Mouse (Mus musculus) forebrain, postnatal 0 days (tissue): ENCODE measurements at regions not wholly inside any gene's neighbourhood (a gene's known extent, or its start where the extent isn't known, plus 50 kb on each side); places are given as distances from the start of the nearest gene placed in this dataset.
"Not testable (repeated sequence)": the region's sequence is repeated elsewhere in the genome, so short reads cannot be mapped to it uniquely, and the experiment has no call there.

Source experiments
- ATAC-seq: fragments of 200-750 bp; cut with Nextera tagmentation; 2 replicates; pipeline ENCODE4 v1.8.0; 2017; ENCODE audit warnings: mild to moderate bottlenecking, moderate library complexity
- DNase-seq: peaks from one replicate; pipeline ENCODE4 v3.0.0-alpha.2; 2015
- H3K27ac ChIP-seq: fragments of 300-500 bp; sonication (generic); 2 replicates; pipeline ENCODE4 v1.5.1; 2014; ENCODE audit warnings: low read depth, mild to moderate bottlenecking, antibody characterized with exemption, low read length, moderate library complexity, mixed read lengths
- H3K27me3 ChIP-seq: fragments of 300-500 bp; sonication (generic); 2 replicates; pipeline ENCODE4 v1.6.1; 2014; ENCODE audit warnings: mild to moderate bottlenecking, low read length, mixed read lengths; ENCODE audit not compliant: insufficient read depth
- H3K36me3 ChIP-seq: fragments of 300-500 bp; sonication (generic); 2 replicates; pipeline ENCODE4 v1.6.1; 2014; ENCODE audit warnings: mild to moderate bottlenecking, moderate library complexity; ENCODE audit not compliant: insufficient read depth
- H3K4me1 ChIP-seq: fragments of 300-500 bp; sonication (generic); 2 replicates; pipeline ENCODE4 v1.6.1; 2014; ENCODE audit warnings: antibody characterized with exemption; ENCODE audit not compliant: insufficient read depth
- H3K4me2 ChIP-seq: fragments of 300-500 bp; sonication (generic); 2 replicates; pipeline ENCODE4 v1.6.1; 2014; ENCODE audit warnings: low read depth, mild to moderate bottlenecking, moderate library complexity
- H3K4me3 ChIP-seq: fragments of 300-500 bp; sonication (generic); 2 replicates; pipeline ENCODE4 v1.5.1; 2014; ENCODE audit warnings: low read depth, low read length, mixed read lengths
- H3K9ac ChIP-seq: fragments of 300-500 bp; sonication (generic); 2 replicates; pipeline ENCODE4 v1.6.1; 2014; ENCODE audit warnings: mild to moderate bottlenecking
- H3K9me3 ChIP-seq: fragments of 300-500 bp; sonication (generic); 2 replicates; pipeline ENCODE4 v1.6.1; 2016; ENCODE audit warnings: low read length
- CTCF ChIP-seq: sonication (generic); IDR thresholded peaks from 2 replicates; pipeline ENCODE4 v1.5.1; 2016; ENCODE audit warnings: antibody characterized with exemption, control low read depth, low read depth
- WGBS: fragments of 180-500 bp; shearing (Covaris S2); extraction: QIAGEN DNeasy Blood & Tissue Kit; methylation state at CpG from one replicate; pipeline ENCODE4 v1.1.7; 2014; 5-methylcytosine and 5-hydroxymethylcytosine counted together

DNA sequence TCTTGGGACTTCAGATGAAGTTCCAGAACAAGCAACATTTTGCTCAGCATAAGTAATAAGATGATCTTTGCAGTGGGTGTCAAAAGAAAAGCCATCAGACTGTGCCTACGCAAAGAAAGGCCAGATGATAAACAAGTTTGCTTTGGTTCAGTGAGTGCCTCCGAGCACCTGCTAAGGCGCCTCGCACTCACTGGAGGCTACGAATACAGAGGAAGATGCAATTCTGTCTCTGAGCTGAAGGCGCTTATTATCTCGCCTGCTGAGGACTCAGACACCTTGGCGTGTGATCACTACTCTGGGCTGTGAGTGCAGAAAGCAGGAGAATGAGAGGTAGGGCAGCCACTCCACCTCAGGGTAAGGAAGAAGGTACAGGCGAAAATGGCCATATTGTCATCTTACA, 82.7 kb upstream of the Dyrk2 start:
- H3K4me1 ChIP-seq = no peaks in the 10 kb centered on the region
- H3K27ac ChIP-seq = no peak overlapping the region
- no peak overlapping the region for H3K4me3 ChIP-seq
- no peak for TF ChIP-seq CTCF
- no peak overlapping the region for H3K4me2 ChIP-seq
- ATAC-seq (no peak), DNase-seq (no peak)
- H3K9ac ChIP-seq = no peak overlapping the region
- H3K36me3 ChIP-seq = no peaks in the 10 kb centered on the region
- WGBS = 82% methylated on average over 9 of the region's 9 CpGs
- no peaks in the 10 kb centered on the region for H3K27me3 ChIP-seq
- no peaks in the 10 kb centered on the region for H3K9me3 ChIP-seq

DNA sequence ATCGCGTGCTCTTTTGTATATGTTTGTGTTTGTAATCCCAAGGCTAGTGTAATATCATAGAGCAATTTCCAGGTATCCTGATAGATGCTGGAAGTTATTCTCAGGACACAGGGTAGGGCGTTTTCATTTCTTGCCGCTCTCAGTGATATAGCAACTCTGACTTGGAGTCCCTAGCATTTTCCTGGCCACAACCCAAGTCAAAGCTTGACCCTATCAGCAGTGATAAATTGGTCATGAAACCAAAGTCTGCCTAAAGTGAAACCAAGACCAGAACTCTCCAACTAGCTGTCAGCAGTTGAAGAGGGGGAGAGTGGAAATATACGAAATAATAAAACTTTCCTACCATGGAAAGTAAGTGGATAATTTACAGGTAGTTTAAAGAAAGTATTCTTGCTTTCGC, 77.7 kb upstream of the Dyrk2 start:
- Histone ChIP-seq H3K4me2 (no peak overlapping the region), H3K36me3 (no peaks in the 10 kb centered on the region), H3K9ac (no peak overlapping the region), H3K9me3 (no peaks in the 10 kb centered on the region), H3K4me1 (no peaks in the 10 kb centered on the region), H3K27ac (no peak overlapping the region), H3K4me3 (no peak overlapping the region), H3K27me3 (no peaks in the 10 kb centered on the region)
- TF ChIP-seq CTCF = no peak
- 93% methylated on average over 6 of the region's 6 CpGs for WGBS
- ATAC-seq = no peak
- no peak for DNase-seq

DNA sequence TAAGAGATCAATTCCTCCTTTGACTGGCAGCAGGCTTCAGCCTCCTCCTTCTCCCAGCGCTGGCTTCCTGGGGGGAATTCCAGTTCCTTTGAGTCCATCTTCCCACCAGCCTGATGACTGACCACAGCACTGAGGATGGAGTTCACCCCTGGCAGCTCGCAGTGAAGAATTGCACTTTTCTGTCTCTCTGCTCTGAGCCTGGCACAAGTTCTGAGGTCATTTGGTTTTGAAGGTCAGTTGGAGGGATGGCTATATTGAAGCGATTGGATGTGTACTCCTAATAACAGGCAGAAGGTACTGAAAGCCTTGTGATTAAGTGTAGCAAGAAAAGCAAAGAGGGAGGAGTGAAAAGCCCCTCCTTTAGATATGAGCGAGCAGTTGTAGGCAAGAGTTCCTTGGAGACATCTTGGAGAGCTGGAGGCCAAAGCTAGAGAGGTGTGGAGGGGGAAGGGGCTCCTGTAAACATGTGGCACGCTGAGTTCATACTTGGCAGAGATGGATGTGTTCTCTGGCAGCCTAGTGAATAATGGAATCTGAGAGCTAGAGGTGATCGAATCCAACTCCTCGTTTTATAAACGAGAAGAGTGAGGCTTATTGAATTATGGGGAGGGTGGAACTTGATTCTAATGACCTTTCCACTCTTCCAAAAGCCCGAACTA, 77.1 kb upstream of the Dyrk2 start:
- Histone ChIP-seq H3K36me3 (no peaks in the 10 kb centered on the region), H3K9ac (no peak overlapping the region), H3K27me3 (no peaks in the 10 kb centered on the region), H3K27ac (no peak overlapping the region), H3K4me3 (no peak overlapping the region), H3K4me2 (no peak overlapping the region), H3K4me1 (no peaks in the 10 kb centered on the region), H3K9me3 (no peaks in the 10 kb centered on the region)
- no peak for ATAC-seq
- TF ChIP-seq CTCF = no peak
- no peak for DNase-seq
- 62% methylated on average over 9 of the region's 9 CpGs for WGBS

DNA sequence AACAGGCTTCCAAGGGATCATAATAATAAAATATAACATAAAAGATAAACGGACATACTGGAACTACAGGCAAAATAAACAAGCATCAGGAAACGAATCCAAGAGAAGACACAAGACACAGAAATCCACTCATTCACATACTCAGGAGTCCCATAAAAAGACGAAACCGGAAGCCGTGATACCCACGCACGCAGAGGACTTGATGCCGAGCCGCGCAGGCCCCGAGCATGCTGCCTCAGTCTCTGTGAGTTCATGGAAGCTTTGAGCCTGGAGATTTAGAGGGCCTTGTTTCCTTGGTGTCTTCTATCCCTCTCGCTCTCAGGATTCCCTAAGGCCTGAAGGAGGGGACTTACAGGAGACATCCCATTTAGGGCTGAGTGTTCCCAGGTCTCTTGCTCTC, 57.3 kb upstream of the Dyrk2 start:
- TF ChIP-seq CTCF = no peak
- H3K9ac ChIP-seq = no peak overlapping the region
- no peaks in the 10 kb centered on the region for H3K4me1 ChIP-seq
- no peak overlapping the region for H3K27ac ChIP-seq
- ATAC-seq (no peak), DNase-seq (no peak)
- H3K36me3 ChIP-seq = no peaks in the 10 kb centered on the region
- no peaks in the 10 kb centered on the region for H3K9me3 ChIP-seq
- no peaks in the 10 kb centered on the region for H3K27me3 ChIP-seq
- no peak overlapping the region for H3K4me3 ChIP-seq
- no peak overlapping the region for H3K4me2 ChIP-seq
- WGBS = 93% methylated on average over 12 of the region's 12 CpGs

DNA sequence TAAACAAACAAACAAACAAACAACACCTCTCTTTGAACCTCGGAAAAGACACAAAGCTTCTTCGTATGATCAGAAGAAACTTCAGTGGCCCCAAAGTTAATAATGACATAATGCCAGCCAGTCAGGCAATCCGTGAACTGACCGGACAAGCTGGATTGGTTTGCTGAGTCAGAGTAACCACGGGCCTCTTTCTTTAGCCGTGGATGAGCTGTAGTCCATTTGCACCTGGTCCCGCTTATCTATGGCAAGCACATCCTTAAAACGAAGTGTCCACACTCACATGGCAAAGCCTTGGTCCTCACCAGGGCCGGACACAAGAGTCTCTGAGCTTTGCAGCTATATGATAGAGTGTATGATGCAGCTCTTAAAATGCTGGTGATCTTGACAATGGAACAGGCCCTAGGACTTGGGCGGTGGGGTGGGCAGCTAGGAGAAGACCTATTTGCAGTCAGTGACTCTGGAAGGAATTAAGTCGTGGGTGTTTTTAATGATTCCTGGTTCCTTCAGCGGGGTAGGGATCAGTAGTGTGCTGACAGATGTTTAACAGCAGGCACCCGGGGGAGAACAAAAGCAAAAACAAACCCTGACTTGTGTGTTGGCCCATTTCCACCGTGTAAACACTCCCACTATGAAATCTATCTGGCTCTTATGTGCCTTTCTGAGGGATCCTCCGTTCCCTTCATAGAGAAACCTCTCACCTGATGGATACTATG, 53.6 kb upstream of the Dyrk2 start:
- whole genome bisulfite sequencing = 68% methylated on average over 15 of the region's 15 CpGs
- no peak overlapping the region for H3K4me3 ChIP-seq
- no peaks in the 10 kb centered on the region for H3K36me3 ChIP-seq

DNA sequence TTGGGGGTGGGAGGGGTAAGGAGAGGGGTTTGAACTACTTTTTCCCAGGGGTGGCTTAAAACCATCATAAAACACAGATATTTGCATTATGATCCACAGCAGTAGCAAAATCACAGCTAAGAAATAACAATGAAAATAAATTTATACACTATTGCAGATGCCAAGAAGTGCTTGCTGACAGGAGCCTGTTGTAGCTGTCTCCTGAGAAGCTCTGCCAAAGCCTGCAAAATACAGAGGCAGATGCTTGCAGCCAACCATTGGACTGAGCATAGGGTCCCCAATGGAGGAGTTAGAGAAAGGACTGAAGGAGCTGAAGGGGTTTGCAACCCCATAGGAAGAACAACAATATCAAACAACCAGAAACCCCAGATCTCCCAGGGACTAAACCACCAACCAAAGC, 52.1 kb upstream of the Dyrk2 start:
- not testable (repeated sequence) for H3K36me3 ChIP-seq, H3K4me2 ChIP-seq, DNase-seq, H3K9ac ChIP-seq, H3K4me3 ChIP-seq, H3K4me1 ChIP-seq, H3K9me3 ChIP-seq, H3K27me3 ChIP-seq, ATAC-seq, H3K27ac ChIP-seq

More for the DNA sequence above, 53.6 kb upstream of the Dyrk2 start:
- H3K27me3 ChIP-seq = no peaks in the 10 kb centered on the region
- no peak overlapping the region for H3K9ac ChIP-seq
- H3K4me1 ChIP-seq = no peaks in the 10 kb centered on the region
- TF ChIP-seq CTCF = no peak
- H3K9me3 ChIP-seq = no peaks in the 10 kb centered on the region
- no peak overlapping the region for H3K4me2 ChIP-seq
- ATAC-seq (no peak), DNase-seq (no peak)
- no peak overlapping the region for H3K27ac ChIP-seq
